Mouse (Mus musculus) CD4-positive helper T cell, adult 2 months (primary cell): ENCODE measurements around the gene Cltb.

Source experiments
- DNase-seq: peaks from one replicate; pipeline ENCODE4 v3.0.0-alpha.2; 2012; ENCODE audit warnings: low read depth, missing footprints, low spot score

Gene Cltb

DNA sequence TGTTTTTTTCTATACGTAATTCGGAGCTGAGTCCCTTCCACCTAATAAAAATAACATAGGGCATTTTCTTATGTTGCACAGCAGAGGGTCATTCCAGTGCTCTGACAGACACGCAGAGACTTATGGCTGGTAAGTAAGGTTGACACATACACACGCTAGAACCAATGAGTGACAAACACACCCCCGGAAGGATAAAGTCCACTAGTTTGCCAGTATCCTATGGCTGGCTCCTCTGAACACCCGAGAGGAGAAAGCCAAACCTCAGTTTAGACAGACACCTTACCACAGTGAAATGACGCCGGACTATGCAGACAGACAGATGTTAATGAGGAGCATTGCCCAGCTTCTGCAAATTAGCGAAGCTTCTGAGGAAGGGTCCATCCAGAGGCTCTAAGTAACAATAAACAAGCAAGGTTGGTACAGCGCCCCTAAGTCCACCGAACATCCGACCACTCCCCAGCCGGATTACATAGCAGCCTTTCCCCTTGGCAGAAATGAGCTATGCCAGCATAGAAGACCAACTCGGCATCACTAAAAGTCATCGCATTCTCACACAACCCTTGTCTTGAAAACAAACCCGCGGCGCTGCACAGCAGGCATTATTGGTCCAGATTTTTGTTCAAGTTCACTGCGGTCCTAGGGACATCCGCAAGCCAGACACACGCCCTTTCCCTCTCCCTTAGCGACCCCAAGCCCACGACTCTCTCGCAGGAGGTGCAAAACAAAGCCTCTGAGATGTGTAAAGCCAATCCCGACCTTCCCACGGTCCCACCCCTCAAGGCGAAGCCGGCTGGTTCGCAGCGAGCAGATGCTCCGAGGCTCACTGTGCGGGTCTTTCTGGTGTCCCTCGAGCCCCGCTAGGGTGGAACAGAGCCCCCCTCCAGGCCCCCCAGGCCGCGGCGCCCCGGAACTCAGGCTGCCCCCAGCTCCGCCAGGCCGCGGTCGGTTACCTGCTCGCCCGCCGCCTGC is 46.6 kb downstream of the Cltb start:
- no peak for DNase-seq

GRCm38 (mm10) chr13:54562562-54562961 is 48.6 kb downstream of the Cltb start:
- no peak for DNase-seq

GRCm38 (mm10) chr13:54560608-54561007 is 50.5 kb downstream of the Cltb start:
- no peak for DNase-seq

DNA sequence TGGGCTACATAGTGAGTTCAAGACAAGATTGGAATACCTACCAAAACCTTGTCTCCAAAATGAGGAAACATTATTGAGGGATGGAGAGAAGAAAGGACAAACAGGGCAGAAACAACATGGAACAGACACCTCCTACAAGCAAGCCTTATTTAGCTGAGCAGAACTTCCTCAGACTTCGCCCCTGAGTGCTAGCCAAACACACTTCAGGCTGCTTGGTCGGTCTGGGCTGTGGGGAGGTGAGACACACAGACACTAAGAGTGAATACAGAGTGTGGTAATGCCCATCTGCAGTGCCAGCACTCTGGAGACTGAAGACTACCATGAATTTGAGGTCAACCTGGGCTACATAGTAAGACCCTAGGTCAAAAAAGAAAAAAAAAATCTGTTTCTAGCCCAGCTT is 51.5 kb downstream of the Cltb start:
- DNase-seq, result no peak

- no peak for DNase-seq
Measured at GRCm38 (mm10) chr13:54557652-54558051, 53.5 kb downstream of the Cltb start.

DNA sequence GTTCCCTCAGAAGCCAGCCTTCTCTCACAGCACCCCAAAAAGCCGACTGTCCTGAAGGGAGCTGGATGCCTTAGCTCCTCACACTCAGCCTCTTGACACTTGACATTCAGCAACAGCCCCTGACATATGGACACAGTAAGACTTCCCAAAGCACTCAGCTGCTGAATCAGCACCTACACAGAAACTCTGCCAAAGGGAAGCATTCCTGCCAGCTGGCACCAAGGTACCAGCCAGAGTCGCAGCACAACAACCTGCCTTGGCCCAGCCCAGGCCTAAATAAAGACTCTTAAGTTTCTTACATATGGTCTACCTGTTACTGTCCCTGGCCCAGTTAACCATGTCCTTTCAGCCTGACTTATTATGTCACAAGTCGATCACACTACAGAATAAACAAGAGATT is 54.3 kb downstream of the Cltb start:
- no peak for DNase-seq

DNA sequence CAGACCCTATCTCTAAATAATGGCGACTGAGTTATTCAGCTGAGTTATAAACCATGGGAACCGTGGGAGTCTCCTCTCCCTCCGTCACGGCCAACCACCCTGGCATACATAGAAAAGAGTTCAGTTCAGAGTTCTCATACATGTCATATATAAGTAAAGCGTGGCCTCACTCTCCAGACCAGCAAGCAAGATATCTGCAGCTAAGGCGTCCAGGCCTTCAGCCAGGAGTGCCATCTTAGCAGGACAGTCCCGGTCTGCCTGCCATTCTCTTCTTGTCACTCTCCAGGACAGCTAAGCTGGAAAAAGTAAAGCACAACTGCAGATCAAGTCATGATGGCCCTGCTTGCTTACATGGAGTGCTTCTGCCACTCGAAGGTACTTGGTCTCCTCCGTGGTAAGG is 55.0 kb downstream of the Cltb start:
- no peak for DNase-seq

DNA sequence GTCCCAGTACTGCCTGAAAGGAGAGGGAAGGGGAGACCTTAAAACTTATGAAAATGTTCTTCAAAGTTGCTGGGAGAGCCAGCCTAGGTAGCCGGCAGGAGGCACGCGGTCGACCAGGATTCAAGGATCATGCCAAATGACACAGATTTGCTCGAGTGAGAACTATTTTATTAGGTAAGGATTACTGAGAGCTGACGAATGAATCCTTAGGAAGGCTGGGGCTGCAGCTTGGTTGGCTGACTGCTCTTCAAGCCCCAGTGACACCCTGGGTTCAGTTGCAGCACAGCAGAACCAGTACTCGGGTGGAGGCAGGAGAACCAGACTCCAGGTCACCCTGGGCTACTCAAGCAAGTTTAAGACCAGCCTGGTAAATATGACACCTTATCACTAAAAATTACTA is 63.1 kb downstream of the Cltb start:
- DNase-seq, result no peak
